Mouse (Mus musculus) c-Kit-negative CD71-positive TER-119-positive erythroid progenitor cells, embryonic 14.5 days (primary cell): ENCODE data around the gene Tril.
A peak's percentile ranks its signal among the peaks of the same experiment; 100 is the strongest.

ENCODE experiments used
- DNase-seq: peaks from one replicate; pipeline ENCODE4 v3.0.0-alpha.2; 2013; ENCODE audit warnings: low read depth, low spot score

Gene Tril

DNA sequence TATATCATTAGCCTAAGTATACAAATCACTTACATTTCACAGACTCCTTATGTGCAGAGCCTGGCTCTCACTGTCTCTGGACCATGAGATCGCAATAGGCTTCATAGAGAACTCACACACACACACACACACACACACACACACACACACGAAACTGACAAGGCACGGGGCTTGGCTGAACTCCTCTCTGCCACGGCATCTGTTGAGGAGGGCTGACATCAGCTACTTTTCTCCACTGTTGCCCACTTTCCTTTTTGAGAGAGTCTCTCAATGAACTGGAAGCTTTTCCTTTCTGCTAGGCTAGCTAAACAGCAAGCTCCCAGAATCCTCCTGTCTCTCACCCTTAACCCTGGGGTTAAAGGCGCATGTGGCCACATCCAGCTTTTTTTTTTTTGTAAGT lies 14.6 kb downstream of the Tril start:
- DNase-seq, result no peak

GRCm38 (mm10) chr6:53804145-53804544 lies 16.5 kb downstream of the Tril start:
- no peak for DNase-seq

GRCm38 (mm10) chr6:53803551-53803950 lies 17.1 kb downstream of the Tril start:
- DNase-seq, result no peak

GRCm38 (mm10) chr6:53801893-53802286 lies 18.7 kb downstream of the Tril start:
- no peak for DNase-seq

DNA sequence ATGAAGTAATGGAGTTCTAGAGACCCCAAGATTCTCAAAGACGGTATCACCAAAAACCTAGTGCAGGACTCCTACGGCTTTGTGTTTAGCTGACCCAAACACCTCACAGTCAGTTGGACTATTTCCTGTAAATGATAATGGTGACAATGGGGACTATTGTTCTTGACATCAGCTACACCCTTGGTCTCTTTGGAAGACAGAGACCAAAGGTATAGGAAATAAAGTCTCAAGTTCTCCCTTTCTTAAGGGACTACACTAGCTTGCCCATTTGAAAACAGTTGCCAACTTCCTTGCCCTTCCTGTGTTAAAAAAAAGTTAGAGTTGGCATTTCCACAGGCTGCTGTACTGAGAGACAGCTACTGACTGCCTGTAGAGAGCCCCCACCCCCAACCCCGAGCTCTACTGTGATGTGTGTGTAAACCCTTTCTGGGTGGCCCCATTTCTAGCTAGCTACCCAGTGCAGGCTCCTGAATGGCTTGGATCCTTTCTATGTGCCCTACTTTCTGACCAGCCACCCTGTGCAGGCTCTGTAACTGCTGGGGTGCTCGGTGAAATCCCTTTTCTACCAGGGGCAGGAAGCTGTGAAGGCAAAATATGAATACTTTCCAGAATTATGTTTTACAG lies 19.2 kb downstream of the Tril start:
- DNase-seq, result no peak

DNA sequence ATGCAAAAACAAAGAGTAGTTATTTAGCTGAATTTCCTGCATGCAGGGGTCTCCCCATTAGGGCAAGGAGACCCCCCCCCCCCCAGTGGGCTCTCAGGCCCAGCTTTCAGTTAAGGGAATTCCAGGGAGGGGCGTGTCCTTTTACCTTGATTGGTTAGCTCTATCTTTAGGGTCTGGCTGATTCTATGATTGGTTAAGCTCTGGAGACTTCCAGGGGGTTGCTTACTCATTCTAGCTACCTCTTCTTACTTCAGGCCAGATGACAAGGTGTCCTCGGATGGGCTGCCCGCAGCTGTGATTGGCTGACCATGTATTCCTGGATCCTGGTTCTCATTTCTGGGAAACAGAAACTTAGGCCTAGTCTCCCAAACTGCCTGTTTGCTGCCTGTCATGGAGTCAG lies 21.8 kb downstream of the Tril start:
- no peak for DNase-seq

DNA sequence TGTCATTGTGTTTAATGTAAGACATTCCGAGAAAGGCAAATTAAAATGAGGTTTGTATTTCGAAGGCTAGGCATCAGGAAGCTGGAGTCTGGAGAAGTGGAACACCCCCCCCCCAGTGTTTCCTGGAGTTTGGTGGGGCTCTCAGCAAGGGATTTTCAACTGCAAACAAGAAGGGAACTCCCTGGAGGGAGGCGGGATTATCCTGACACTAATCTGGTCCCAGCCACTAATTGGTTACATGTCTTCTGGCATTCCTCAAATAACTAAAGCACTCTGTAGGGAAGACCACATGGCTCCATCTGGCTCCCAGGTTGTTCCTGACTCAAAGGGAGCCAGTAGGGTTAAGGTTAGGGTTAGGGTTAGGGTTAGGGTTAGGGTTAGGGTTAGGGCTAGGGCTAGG lies 23.8 kb downstream of the Tril start:
- no peak for DNase-seq

- DNase-seq, result no peak
Measured at GRCm38 (mm10) chr6:53795788-53796187, 24.8 kb downstream of the Tril start.

DNA sequence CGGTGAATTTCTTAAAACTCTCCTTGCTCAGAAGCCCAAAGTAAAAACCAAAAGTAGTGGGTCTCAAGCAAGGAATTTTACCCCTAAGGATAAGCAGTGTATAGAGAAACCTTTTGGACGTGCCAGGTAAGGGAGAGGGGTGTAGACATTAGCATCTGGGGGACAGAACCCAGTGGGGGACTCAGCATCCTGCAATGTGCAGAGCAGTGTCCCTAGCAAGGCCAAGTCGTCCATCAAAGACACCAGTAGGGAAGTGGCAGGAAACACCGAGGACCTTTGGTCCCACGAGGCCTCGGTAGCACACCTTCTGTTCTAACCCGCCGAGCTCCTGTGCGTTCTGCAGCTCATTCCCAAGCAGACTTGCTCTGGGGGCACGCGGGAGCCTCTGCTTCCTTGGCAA lies 25.6 kb downstream of the Tril start:
- DNase-seq, result no peak

DNA sequence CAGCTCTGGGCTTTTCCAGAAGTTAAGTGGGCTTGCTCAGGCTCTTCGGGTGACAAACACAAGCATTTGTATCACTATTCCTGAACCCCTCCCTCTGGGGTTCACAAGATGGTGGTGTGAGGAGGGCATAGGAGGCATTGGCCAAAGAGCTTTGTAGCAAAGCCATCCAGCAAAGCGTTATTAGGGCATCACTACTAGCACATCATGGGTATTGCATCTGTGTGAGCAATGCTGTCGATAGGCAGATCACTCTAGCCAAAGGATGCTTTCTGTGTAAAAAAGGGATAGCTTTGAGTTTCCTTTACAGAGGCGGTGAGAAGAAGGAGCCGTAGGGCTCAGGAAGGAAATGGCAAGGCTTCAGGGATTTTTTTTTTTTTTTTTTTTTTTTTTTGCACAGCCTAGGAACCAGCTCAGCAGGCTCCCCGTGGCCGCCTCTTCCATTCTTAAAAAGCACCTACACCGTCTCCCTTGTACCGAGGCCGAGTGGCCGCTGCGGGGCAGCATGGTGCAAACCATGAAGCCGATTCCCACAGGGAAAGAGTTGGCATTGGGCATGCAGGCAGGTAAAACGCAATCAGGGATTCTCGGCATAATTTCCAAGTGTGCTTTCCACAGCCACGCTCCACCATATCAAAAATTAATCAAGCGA lies 26.2 kb downstream of the Tril start:
- no peak for DNase-seq

DNA sequence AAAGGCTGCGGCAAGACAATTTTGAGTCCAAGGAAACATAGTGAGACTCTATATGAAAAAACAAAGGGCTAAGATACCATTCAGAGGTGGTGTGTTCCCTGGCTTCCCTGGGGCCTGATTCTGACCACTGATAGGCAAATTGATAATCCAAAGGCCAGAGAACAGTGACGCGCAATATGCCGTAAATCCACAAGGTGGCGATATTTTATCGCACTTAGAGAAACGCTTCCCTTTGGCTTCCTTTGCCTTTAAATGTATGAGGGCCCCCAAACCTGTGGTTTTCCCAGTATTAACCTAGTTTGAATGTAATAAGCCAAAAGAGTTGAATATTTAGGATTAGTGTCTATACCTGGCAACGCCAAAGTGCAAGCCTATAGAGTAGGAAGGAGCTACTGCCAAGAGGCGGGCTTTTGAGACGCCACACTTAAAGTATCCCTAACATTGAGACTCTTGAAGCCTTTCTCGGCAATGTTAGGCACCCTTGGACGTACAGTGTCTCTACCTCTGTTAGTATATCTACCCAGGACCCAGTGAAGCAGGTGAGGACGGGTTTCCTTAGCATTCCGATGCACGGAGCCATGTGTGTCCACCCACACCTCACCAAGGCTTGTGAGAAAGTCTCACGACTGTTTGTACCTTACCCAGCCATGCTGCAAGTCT lies 37.6 kb downstream of the Tril start:
- DNase-seq, result no peak

GRCm38 (mm10) chr6:53782273-53782672 lies 38.4 kb downstream of the Tril start:
- DNase-seq, result no peak

- peak; percentile 44 for DNase-seq
Measured at GRCm38 (mm10) chr6:53781171-53781570, 39.5 kb downstream of the Tril start.

DNA sequence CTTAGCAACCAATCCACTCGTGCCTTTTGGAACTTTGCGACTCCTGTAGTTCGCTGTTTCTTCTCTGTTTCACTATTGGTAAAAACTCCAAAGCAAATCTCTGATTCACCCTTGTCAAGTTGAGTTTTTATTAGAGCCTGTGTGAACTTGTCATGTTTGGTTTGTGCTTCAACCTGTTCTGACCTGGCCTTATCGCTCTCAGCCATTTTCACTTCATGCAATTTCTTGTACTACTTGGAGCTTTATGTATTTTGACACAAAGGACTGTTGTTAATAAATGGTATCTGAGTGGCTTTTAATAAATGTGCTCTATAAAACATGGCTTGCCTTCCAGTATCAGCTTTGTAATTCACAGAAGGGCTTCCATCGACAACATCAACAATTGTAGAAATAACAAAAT lies 40.6 kb downstream of the Tril start:
- DNase-seq, result no peak

- DNase-seq, result no peak
Measured at GRCm38 (mm10) chr6:53779526-53779925, 41.1 kb downstream of the Tril start.

DNA sequence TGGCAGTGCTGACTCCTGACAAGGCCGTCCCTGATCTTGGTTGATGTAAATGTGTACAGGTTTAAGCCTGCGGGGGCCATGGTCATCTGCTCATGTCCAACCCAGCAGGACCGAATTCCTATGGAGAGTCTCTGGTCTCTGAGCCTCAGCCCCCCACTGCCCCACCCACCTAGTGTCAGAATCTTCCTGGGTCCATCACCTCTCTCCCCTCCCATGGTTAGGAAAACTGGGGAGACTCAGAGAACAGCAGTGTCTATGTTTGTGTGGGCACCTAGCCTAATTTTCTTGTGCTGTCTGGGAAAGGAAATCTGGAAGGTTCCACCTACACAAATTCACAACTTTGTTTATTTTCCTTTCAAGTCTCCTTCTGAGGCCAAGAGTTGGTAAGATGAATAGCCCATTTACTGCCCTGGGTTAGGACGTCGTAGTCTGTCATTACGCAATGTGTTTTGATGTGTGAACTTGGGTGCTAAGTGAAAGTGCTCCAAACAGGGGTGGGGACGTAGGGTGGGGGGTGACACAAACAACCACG lies 42.1 kb downstream of the Tril start:
- DNase-seq, result no peak

- no peak for DNase-seq
Measured at GRCm38 (mm10) chr6:53768275-53768674, 52.4 kb downstream of the Tril start.

DNA sequence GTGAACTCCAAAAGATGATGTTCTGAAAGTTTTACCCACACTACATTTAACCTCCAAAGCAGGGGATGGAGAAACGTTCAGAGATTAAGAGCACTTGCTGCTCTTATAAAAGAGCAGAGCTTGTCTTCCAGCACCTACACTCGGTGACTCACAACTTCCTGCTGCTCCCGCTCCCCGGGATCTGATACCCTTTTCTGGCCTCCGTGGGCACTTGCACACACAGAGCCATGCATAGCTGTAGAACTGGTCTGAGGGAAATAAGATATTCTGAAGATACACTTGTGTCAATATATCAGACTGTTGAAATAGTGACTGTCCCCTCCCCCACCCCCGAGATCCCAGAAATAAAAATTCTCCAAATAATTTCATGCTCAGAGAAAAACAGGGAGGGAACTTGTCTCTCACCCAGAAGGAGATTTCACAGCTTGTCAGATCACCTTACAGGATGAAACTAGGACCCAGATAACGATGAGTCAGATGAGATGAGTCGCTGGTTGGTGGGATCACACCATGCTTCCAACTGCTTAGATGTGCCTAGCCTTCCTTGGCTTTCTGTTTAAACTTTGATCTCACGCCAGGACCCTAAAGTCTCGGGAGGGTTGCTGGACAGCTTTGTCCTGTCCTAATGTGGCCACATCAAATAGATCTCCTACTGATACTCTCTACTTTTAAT lies 54.3 kb downstream of the Tril start:
- no peak for DNase-seq

- no peak for DNase-seq
Measured at GRCm38 (mm10) chr6:53765731-53766130, 54.9 kb downstream of the Tril start.
